Mouse (Mus musculus): ENCODE results near the gene Optn.

DNA sequence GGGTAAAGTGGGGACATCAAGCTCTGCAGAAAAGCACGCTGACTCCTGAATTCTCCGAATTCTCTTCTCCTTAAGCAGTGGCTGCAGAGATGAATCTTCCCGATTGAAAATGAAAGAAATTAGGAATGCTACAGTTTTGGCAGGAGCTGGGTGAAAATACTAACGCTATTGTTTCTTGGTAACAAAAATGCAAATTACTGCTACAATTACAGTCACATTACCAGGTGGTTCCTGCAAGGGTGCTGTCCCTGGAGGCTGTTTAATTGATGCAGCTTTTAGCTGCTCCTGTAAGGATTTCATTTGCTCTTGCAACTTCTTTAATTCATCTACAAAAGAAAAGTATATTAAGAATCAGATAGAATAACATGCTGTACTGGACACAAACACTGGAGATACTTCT lies 56.7 kb downstream of the Optn start:
- TF ChIP-seq CTCF (IDR thresholded peaks at IDR 0.05; ENCODE audit: insufficient read depth, low read length) (no peak), POLR2A (IDR thresholded peaks at IDR 0.05; ENCODE audit: borderline replicate concordance, extremely low read depth, low read depth, low read length) (no peak)
